Mouse (Mus musculus) cerebellum, postnatal 10 days (tissue): ENCODE data around the gene Slc7a15.
"Not testable (repeated sequence)": the region's sequence is repeated elsewhere in the genome, so short reads cannot be mapped to it uniquely, and the experiment has no call there.

ENCODE experiments used
- DNase-seq, 2 experiments: peaks; one replicate each; pipeline ENCODE4 v3.0.0; 2021; ENCODE audit warnings: mixed read lengths in 2 of 2

Gene Slc7a15

GRCm38 (mm10) chr12:8598966-8599365 lies at the start of gene Slc7a15:
Gene Slc7a15 (minus strand): TSS chr12:8599066.
- DNase-seq = not testable (repeated sequence)

- not testable (repeated sequence) for DNase-seq
These were observed 49.3 kb upstream of the Slc7a15 start for GRCm38 (mm10) chr12:8648211-8648610.

- DNase-seq = peak in 1 of 2 experiments; percentile 55
These were observed 42.5 kb upstream of the Slc7a15 start for GRCm38 (mm10) chr12:8641425-8641735.

- peak; percentile 100 for DNase-seq
These were observed 42.0 kb upstream of the Slc7a15 start for GRCm38 (mm10) chr12:8640711-8641424.

- peak in 1 of 2 experiments; percentile 14 for DNase-seq
These were observed 41.3 kb upstream of the Slc7a15 start for GRCm38 (mm10) chr12:8640186-8640585.

- peak; percentile 82 to 85 for DNase-seq
These were observed 39.7 kb upstream of the Slc7a15 start for GRCm38 (mm10) chr12:8638411-8639087.

GRCm38 (mm10) chr12:8636945-8637344 lies 38.1 kb upstream of the Slc7a15 start:
- no peak for DNase-seq

GRCm38 (mm10) chr12:8635546-8635945 lies 36.7 kb upstream of the Slc7a15 start:
- DNase-seq = no peak

GRCm38 (mm10) chr12:8634306-8634705 lies 35.4 kb upstream of the Slc7a15 start:
- no peak for DNase-seq

- no peak for DNase-seq
These were observed 34.0 kb upstream of the Slc7a15 start for GRCm38 (mm10) chr12:8632737-8633365.

GRCm38 (mm10) chr12:8631691-8632090 lies 32.8 kb upstream of the Slc7a15 start:
- no peak for DNase-seq

- DNase-seq = peak in 1 of 2 experiments; percentile 8
These were observed 30.7 kb upstream of the Slc7a15 start for GRCm38 (mm10) chr12:8629537-8629936.

GRCm38 (mm10) chr12:8620678-8621018 lies 21.8 kb upstream of the Slc7a15 start:
- no peak for DNase-seq

GRCm38 (mm10) chr12:8619827-8620677 lies 21.2 kb upstream of the Slc7a15 start:
- DNase-seq = no peak

GRCm38 (mm10) chr12:8618271-8618670 lies 19.4 kb upstream of the Slc7a15 start:
- DNase-seq = no peak

GRCm38 (mm10) chr12:8609070-8609469 lies 10.2 kb upstream of the Slc7a15 start:
- no peak for DNase-seq

- DNase-seq = no peak
These were observed 3.3 kb downstream of the Slc7a15 start for GRCm38 (mm10) chr12:8595611-8596010.

- not testable (repeated sequence) for DNase-seq
These were observed 7.5 kb downstream of the Slc7a15 start for GRCm38 (mm10) chr12:8591326-8591725.

GRCm38 (mm10) chr12:8573405-8573804 lies 25.5 kb downstream of the Slc7a15 start:
- DNase-seq = no peak

- not testable (repeated sequence) for DNase-seq
These were observed 26.9 kb downstream of the Slc7a15 start for GRCm38 (mm10) chr12:8571903-8572341.

- not testable (repeated sequence) for DNase-seq
These were observed 27.5 kb downstream of the Slc7a15 start for GRCm38 (mm10) chr12:8571287-8571902.

- not testable (repeated sequence) for DNase-seq
These were observed 36.7 kb downstream of the Slc7a15 start for GRCm38 (mm10) chr12:8562213-8562612.
